Mouse (Mus musculus) midbrain, embryonic 16.5 days (tissue): ENCODE data around the gene Tmem185b. TPM values are rescaled to one million over a fixed set of nuclear protein-coding genes. Genes with fewer than 3 reads are reported as not detected.

Experiments used
- ATAC-seq: fragments of 200-750 bp; cut with Nextera tagmentation; 2 replicates; pipeline ENCODE4 v1.8.0; 2017; ENCODE audit warnings: moderate TSS enrichment
- H3K27ac ChIP-seq: fragments of 300-500 bp; sonication (generic); 2 replicates; pipeline ENCODE4 v1.5.1; 2014; ENCODE audit warnings: mild to moderate bottlenecking, low read length, mixed read lengths
- H3K27me3 ChIP-seq: fragments of 300-500 bp; sonication (generic); 2 replicates; pipeline ENCODE4 v1.6.1; 2014; ENCODE audit warnings: low read depth, low read length, mixed read lengths; ENCODE audit not compliant: control insufficient read depth, insufficient read depth
- H3K36me3 ChIP-seq: fragments of 300-500 bp; sonication (generic); 2 replicates; pipeline ENCODE4 v1.6.1; 2014; ENCODE audit warnings: mild to moderate bottlenecking, low read length, moderate library complexity, mixed read lengths; ENCODE audit not compliant: control insufficient read depth, insufficient read depth
- H3K4me1 ChIP-seq: fragments of 300-500 bp; sonication (generic); 2 replicates; pipeline ENCODE4 v1.6.1; 2014; ENCODE audit warnings: mild to moderate bottlenecking, low read length, mixed read lengths; ENCODE audit not compliant: control insufficient read depth, insufficient read depth
- H3K4me2 ChIP-seq: fragments of 300-500 bp; sonication (generic); 2 replicates; pipeline ENCODE4 v1.6.1; 2014; ENCODE audit warnings: mild to moderate bottlenecking, low read length, mixed read lengths
- H3K4me3 ChIP-seq: fragments of 300-500 bp; sonication (generic); 2 replicates; pipeline ENCODE4 v1.5.1; 2014; ENCODE audit warnings: low read depth, mild to moderate bottlenecking, low read length, moderate library complexity, mixed read lengths
- H3K9ac ChIP-seq: fragments of 300-500 bp; sonication (generic); 2 replicates; pipeline ENCODE4 v1.6.1; 2014; ENCODE audit warnings: low read depth, low read length, mixed read lengths
- H3K9me3 ChIP-seq: fragments of 300-500 bp; sonication (generic); replicated peaks from 2 replicates; pipeline ENCODE4 v1.6.1; 2014; ENCODE audit warnings: mild to moderate bottlenecking, low read length, mixed read lengths; ENCODE audit not compliant: control insufficient read depth, poor library complexity, severe bottlenecking
- WGBS: fragments of 180-500 bp; shearing (Covaris S2); extraction: QIAGEN DNeasy Blood & Tissue Kit; methylation state at CpG from one replicate; pipeline ENCODE4 v1.1.7; 2014; 5-methylcytosine and 5-hydroxymethylcytosine counted together
- polyA plus RNA-seq: library from polyadenylated mRNA; unstranded; fragments of >200 nt; fragmentation: Nextera tagmentation; extraction: Ambion mirVana; gene quantifications from 2 replicates; pipeline ENCODE4 v1.2.1, GENCODE M21; 2015

Tmem185b gene
- 19.2 and 19.7 TPM in 2 replicates for polyA plus RNA-seq

- Histone ChIP-seq H3K36me3 (peaks cover 14% of the 10 kb centered on the region), H3K9ac (peak within 1 kb of the TSS; percentile 90), H3K4me3 (peak within 1 kb of the TSS; percentile 83), H3K4me2 (peak within 1 kb of the TSS; percentile 88), H3K4me1 (peaks cover 23% of the 10 kb centered on the region), H3K27ac (peak within 1 kb of the TSS; percentile 88), H3K9me3 (no peaks in the 10 kb centered on the region; the same call in 1 of the 2 replicates), H3K27me3 (no peaks in the 10 kb centered on the region)
- peak; percentile 97 for ATAC-seq
- 1% methylated on average over 82 of the region's 82 CpGs for WGBS
These were observed at the start of gene Tmem185b for GRCm38 (mm10) chr1:119525689-119526591. Gene Tmem185b, plus strand, starts transcription at chr1:119526160.

- Histone ChIP-seq H3K4me1 (peaks cover 8% of the 10 kb centered on the region; the same call in 1 of the 2 replicates), H3K27me3 (no peaks in the 10 kb centered on the region), H3K4me3 (no peak overlapping the region), H3K9ac (no peak overlapping the region), H3K27ac (no peak overlapping the region), H3K4me2 (no peak overlapping the region), H3K36me3 (peaks cover 8% of the 10 kb centered on the region; the same call in 1 of the 2 replicates), H3K9me3 (no peaks in the 10 kb centered on the region)
- WGBS: 86% methylated on average over 7 of the region's 7 CpGs
- ATAC-seq: no peak
These were observed 49.0 kb upstream of the Tmem185b start for GRCm38 (mm10) chr1:119476905-119477353.

- H3K4me1 ChIP-seq: no peaks in the 10 kb centered on the region
- H3K4me2 ChIP-seq: no peak overlapping the region
- no peak for ATAC-seq
- peaks cover 6% of the 10 kb centered on the region; the same call in 1 of the 2 replicates for H3K36me3 ChIP-seq
- no peak overlapping the region for H3K4me3 ChIP-seq
- H3K27me3 ChIP-seq: no peaks in the 10 kb centered on the region
- no peaks in the 10 kb centered on the region for H3K9me3 ChIP-seq
- H3K9ac ChIP-seq: no peak overlapping the region
- H3K27ac ChIP-seq: no peak overlapping the region
- WGBS: 91% methylated on average over 4 of the region's 4 CpGs
These were observed 46.3 kb upstream of the Tmem185b start for GRCm38 (mm10) chr1:119479641-119480040.

GRCm38 (mm10) chr1:119480678-119481077 lies 45.3 kb upstream of the Tmem185b start:
- no peaks in the 10 kb centered on the region for H3K9me3 ChIP-seq
- peaks cover 3% of the 10 kb centered on the region; the same call in 1 of the 2 replicates for H3K36me3 ChIP-seq
- no peak overlapping the region for H3K4me3 ChIP-seq
- H3K27ac ChIP-seq: no peak overlapping the region
- H3K4me1 ChIP-seq: no peaks in the 10 kb centered on the region
- no peak for ATAC-seq
- no peak overlapping the region for H3K9ac ChIP-seq
- 93% methylated on average over 8 of the region's 8 CpGs for WGBS
- no peaks in the 10 kb centered on the region for H3K27me3 ChIP-seq
- no peak overlapping the region for H3K4me2 ChIP-seq

GRCm38 (mm10) chr1:119481205-119481932 lies 44.6 kb upstream of the Tmem185b start:
- ATAC-seq: no peak
- H3K36me3 ChIP-seq: peaks cover 3% of the 10 kb centered on the region; the same call in 1 of the 2 replicates
- WGBS: 94% methylated on average over 6 of the region's 7 CpGs

GRCm38 (mm10) chr1:119482891-119483290 lies 43.1 kb upstream of the Tmem185b start:
- no peaks in the 10 kb centered on the region for H3K27me3 ChIP-seq
- H3K27ac ChIP-seq: no peak overlapping the region
- WGBS: 72% methylated on average over 3 of the region's 3 CpGs
- H3K9me3 ChIP-seq: no peaks in the 10 kb centered on the region
- no peak for ATAC-seq
- no peaks in the 10 kb centered on the region for H3K4me1 ChIP-seq
- H3K9ac ChIP-seq: no peak overlapping the region
- H3K4me2 ChIP-seq: no peak overlapping the region
- no peak overlapping the region for H3K4me3 ChIP-seq
- peaks cover under 1% of the 10 kb centered on the region; the same call in 1 of the 2 replicates for H3K36me3 ChIP-seq

More at GRCm38 (mm10) chr1:119481205-119481932, 44.6 kb upstream of the Tmem185b start:
- no peak overlapping the region for H3K4me3 ChIP-seq
- no peaks in the 10 kb centered on the region for H3K4me1 ChIP-seq
- H3K9ac ChIP-seq: no peak overlapping the region
- H3K27ac ChIP-seq: no peak overlapping the region
- H3K27me3 ChIP-seq: no peaks in the 10 kb centered on the region
- no peak overlapping the region for H3K4me2 ChIP-seq
- no peaks in the 10 kb centered on the region for H3K9me3 ChIP-seq

- Histone ChIP-seq H3K9ac (no peak overlapping the region), H3K9me3 (no peaks in the 10 kb centered on the region), H3K27ac (no peak overlapping the region), H3K36me3 (no peaks in the 10 kb centered on the region), H3K4me2 (no peak overlapping the region), H3K4me3 (no peak overlapping the region), H3K4me1 (no peaks in the 10 kb centered on the region), H3K27me3 (no peaks in the 10 kb centered on the region)
- 63% methylated on average over 3 of the region's 3 CpGs for WGBS
- ATAC-seq: 0 out of 2 replicates have a peak, but pooled peaks have one; percentile 47
These were observed 41.5 kb upstream of the Tmem185b start for GRCm38 (mm10) chr1:119484457-119484856.

- H3K4me3 ChIP-seq: no peak overlapping the region
- no peaks in the 10 kb centered on the region for H3K9me3 ChIP-seq
These were observed 40.1 kb upstream of the Tmem185b start for GRCm38 (mm10) chr1:119485825-119486224.

More at GRCm38 (mm10) chr1:119485825-119486224, 40.1 kb upstream of the Tmem185b start:
- Histone ChIP-seq H3K4me2 (no peak overlapping the region), H3K9ac (no peak overlapping the region), H3K4me1 (no peaks in the 10 kb centered on the region), H3K36me3 (no peaks in the 10 kb centered on the region), H3K27me3 (no peaks in the 10 kb centered on the region), H3K27ac (no peak overlapping the region)
- WGBS: 21% methylated on average over 2 of the region's 2 CpGs
- no peak for ATAC-seq
